Mouse (Mus musculus) bone marrow, adult 2 months (tissue): ENCODE measurements around the gene Anapc15-ps.
"Not testable (repeated sequence)": the region's sequence is repeated elsewhere in the genome, so short reads cannot be mapped to it uniquely, and the experiment has no call there.

ENCODE experiments used
- CTCF ChIP-seq: fragments of 200-500 bp; IDR thresholded peaks from 2 replicates; pipeline ENCODE4 v1.5.1; 2011; ENCODE audit warnings: low read length, control low read depth; ENCODE audit not compliant: control insufficient read depth, insufficient read depth
- POLR2A ChIP-seq: fragments of 200-500 bp; IDR thresholded peaks from 2 replicates; pipeline ENCODE4 v1.6.1; 2011; ENCODE audit warnings: low read depth, mild to moderate bottlenecking, control low read depth, low read length, borderline replicate concordance; ENCODE audit not compliant: control insufficient read depth

DNA sequence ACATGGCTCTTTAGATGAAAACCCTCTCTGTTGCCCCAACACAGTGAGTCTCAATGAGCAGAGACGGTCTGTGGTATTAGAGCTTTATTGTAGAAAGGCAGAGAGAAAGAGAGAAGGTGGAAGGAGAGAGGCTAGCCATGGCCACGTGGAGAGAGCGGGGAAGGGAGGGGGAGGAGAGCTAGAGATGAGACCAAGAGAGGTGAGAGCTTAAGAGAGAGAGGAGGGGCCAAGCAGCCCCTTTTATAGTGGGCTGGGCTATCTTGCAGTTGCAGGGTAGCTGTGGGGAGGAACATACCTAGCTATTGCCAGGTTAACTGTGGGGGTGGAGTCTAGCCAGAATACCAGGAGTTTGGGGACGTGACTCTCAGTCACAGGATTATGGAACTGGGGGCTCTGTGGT is 43.1 kb downstream of the Anapc15-ps start:
- not testable (repeated sequence) for TF ChIP-seq CTCF, POLR2A
